Mouse (Mus musculus) CH12.LX (cell line): ENCODE data around the gene Als2cl. TPM values are rescaled to one million over a fixed set of nuclear protein-coding genes. Genes with fewer than 3 reads are reported as not detected.

Experiments used
- DNase-seq: peaks from one replicate; pipeline ENCODE4 v3.0.0-alpha.2; 2013; ENCODE audit errors: extremely low read depth
- H3K27ac ChIP-seq: 2 replicates; pipeline ENCODE4 v1.5.1; 2012; ENCODE audit warnings: low read depth, mild to moderate bottlenecking, control low read depth, moderate library complexity; ENCODE audit not compliant: insufficient read depth
- H3K27me3 ChIP-seq: replicated peaks from 2 replicates; pipeline ENCODE3; 2012; ENCODE audit warnings: inconsistent platforms
- H3K36me3 ChIP-seq, 2 experiments: replicated peaks in 1 of 2; 2 replicates each; pipeline versions ENCODE3 to v1.6.1; 2012; ENCODE audit warnings: inconsistent platforms in 1 of 2, low read length in 1 of 2, mild to moderate bottlenecking in 1 of 2, mixed read lengths in 1 of 2, moderate library complexity in 1 of 2; ENCODE audit not compliant: control insufficient read depth in 1 of 2, insufficient read depth in 1 of 2
- H3K4me1 ChIP-seq, 2 experiments: 2 replicates each; pipeline ENCODE4 v1.6.1; 2012; ENCODE audit warnings: inconsistent platforms in 1 of 2, moderate library complexity in 1 of 2; ENCODE audit not compliant: insufficient read depth in 2 of 2, control insufficient read depth in 1 of 2
- H3K4me2 ChIP-seq: 2 replicates; pipeline ENCODE4 v1.6.1; 2012; ENCODE audit warnings: low read depth, mild to moderate bottlenecking, control low read depth; ENCODE audit not compliant: poor library complexity, insufficient read depth, severe bottlenecking
- H3K4me3 ChIP-seq, 3 experiments: fragments of 150-350 bp in 1 of 3; sonication (generic) in 1 of 3; replicated peaks in 1 of 3; 2 replicates each; pipeline versions ENCODE3 to v1.5.1; 2011 to 2012; ENCODE audit warnings: low read depth in 2 of 3, low read length in 2 of 3, mild to moderate bottlenecking in 2 of 3, moderate library complexity in 2 of 3, control low read depth in 1 of 3, improper control_type of control experiment in 1 of 3, inconsistent platforms in 1 of 3, mixed read lengths in 1 of 3; ENCODE audit not compliant: poor library complexity in 1 of 3
- H3K79me2 ChIP-seq: replicated peaks from 2 replicates; pipeline ENCODE4 v1.6.1; 2012; ENCODE audit warnings: mild to moderate bottlenecking, moderate library complexity; ENCODE audit not compliant: control insufficient read depth, poor library complexity, insufficient read depth, severe bottlenecking; ENCODE audit errors: extremely low read depth
- H3K9ac ChIP-seq: 2 replicates; pipeline ENCODE4 v1.6.1; 2012; ENCODE audit warnings: low read depth, mild to moderate bottlenecking, control low read depth, moderate library complexity; ENCODE audit not compliant: insufficient read depth
- H3K9me3 ChIP-seq: replicated peaks from 2 replicates; pipeline ENCODE3; 2012; ENCODE audit warnings: low read length, inconsistent platforms, mixed read lengths
- CTCF ChIP-seq, 2 experiments: IDR thresholded peaks in 1 of 2; conservative IDR thresholded peaks in 1 of 2; 2 replicates each; pipeline ENCODE4 v1.5.1; 2011 to 2012; ENCODE audit warnings: low read depth in 2 of 2, low read length in 2 of 2, improper control_type of control experiment in 1 of 2, inconsistent platforms in 1 of 2, mild to moderate bottlenecking in 1 of 2, moderate library complexity in 1 of 2
- EP300 ChIP-seq: IDR thresholded peaks from 2 replicates; pipeline ENCODE4 v1.6.1; 2011; ENCODE audit warnings: low read length, improper control_type of control experiment
- ETS1 ChIP-seq: conservative IDR thresholded peaks from 2 replicates; pipeline ENCODE4 v1.6.1; 2012; ENCODE audit warnings: low read depth, mild to moderate bottlenecking, inconsistent platforms, low read length, improper control_type of control experiment, moderate library complexity
- HCFC1 ChIP-seq: IDR thresholded peaks from 2 replicates; pipeline ENCODE4 v1.6.1; 2012; ENCODE audit warnings: low read depth, mild to moderate bottlenecking, inconsistent platforms, low read length, improper control_type of control experiment
- IRF4 ChIP-seq: IDR thresholded peaks from 2 replicates; pipeline ENCODE4 v1.6.1; 2014; ENCODE audit warnings: low read depth, mild to moderate bottlenecking, inconsistent platforms, low read length, improper control_type of control experiment
- KAT2A ChIP-seq: IDR thresholded peaks from 2 replicates; pipeline ENCODE4 v1.6.1; 2012; ENCODE audit warnings: low read length, improper control_type of control experiment, inconsistent platforms; ENCODE audit not compliant: insufficient replicate concordance
- MAFK ChIP-seq: IDR thresholded peaks from 2 replicates; pipeline ENCODE4 v1.6.1; 2011; ENCODE audit warnings: low read length, improper control_type of control experiment; ENCODE audit not compliant: insufficient replicate concordance
- MAZ ChIP-seq: IDR thresholded peaks from 2 replicates; pipeline ENCODE4 v1.6.1; 2012; ENCODE audit warnings: low read depth, mild to moderate bottlenecking, inconsistent platforms, low read length, improper control_type of control experiment, moderate library complexity
- MEF2A ChIP-seq: IDR thresholded peaks from 2 replicates; pipeline ENCODE4 v1.6.1; 2014; ENCODE audit warnings: low read depth, mild to moderate bottlenecking, inconsistent platforms, low read length, improper control_type of control experiment, borderline replicate concordance
- NELFE ChIP-seq: IDR thresholded peaks from 2 replicates; pipeline ENCODE4 v1.6.1; 2011; ENCODE audit warnings: low read depth, low read length, improper control_type of control experiment
- PAX5 ChIP-seq: IDR thresholded peaks from 2 replicates; pipeline ENCODE4 v1.6.1; 2012; ENCODE audit warnings: low read length, inconsistent platforms, mixed read lengths
- TCF12 ChIP-seq: IDR thresholded peaks from 2 replicates; pipeline ENCODE4 v1.6.1; 2014; ENCODE audit warnings: low read depth, mild to moderate bottlenecking, inconsistent platforms, low read length, improper control_type of control experiment
- ZKSCAN1 ChIP-seq: IDR thresholded peaks from 2 replicates; pipeline ENCODE4 v1.6.1; 2012; ENCODE audit warnings: low read depth, inconsistent platforms, low read length, improper control_type of control experiment, borderline replicate concordance
- ZMIZ1 ChIP-seq: IDR thresholded peaks from 2 replicates; pipeline ENCODE4 v1.6.1; 2012; ENCODE audit warnings: low read depth, mild to moderate bottlenecking, inconsistent platforms, low read length, improper control_type of control experiment
- ZNF384 ChIP-seq: IDR thresholded peaks from 2 replicates; pipeline ENCODE4 v1.6.1; 2012; ENCODE audit warnings: low read depth, low read length, improper control_type of control experiment, inconsistent platforms
- dilution Hi-C: fragments of 300-500 bp; cut with MboI; formaldehyde crosslinking; loops from 2 replicates; pipeline ENCODE4 v1.14.3; 2020; ENCODE audit warnings: low sequenced_read_pairs; ENCODE audit not compliant: extremely low pct_unique_long_range_greater_than_20kb, extremely low pct_ligation_motif_present
- in situ Hi-C: fragments of 300-500 bp; cut with MboI; formaldehyde crosslinking; loops from 3 replicates; pipeline ENCODE4 v1.14.3; 2019; ENCODE audit warnings: low sequenced_read_pairs, low pct_ligation_motif_present, low pct_unique_long_range_greater_than_20kb, mixed read lengths
- polyA plus RNA-seq: library from polyadenylated mRNA; unstranded; fragments of >175 nt; gene quantifications from 2 replicates; pipeline ENCODE4 v1.2.1, GENCODE M21; 2012; ENCODE audit warnings: low read depth; ENCODE audit not compliant: insufficient read length
- total RNA-seq, 2 experiments: library from RNA; depleted of rRNA; stranded (reverse); fragments of 300-350 nt in 1 of 2; fragments of >200 nt in 1 of 2; gene quantifications; 2 replicates each; pipeline ENCODE4 v1.2.3; 2012 to 2014

Gene Als2cl
- total and polyA plus RNA-seq, 3 experiments = 2.4 to 3.4 (median 2.5) TPM

- H3K4me2 ChIP-seq = no peak overlapping the region
- dilution Hi-C loops = no loop called here
- H3K79me2 ChIP-seq = no peaks in the 10 kb centered on the region
- H3K36me3 ChIP-seq = no peaks in the 10 kb centered on the region
- no peak overlapping the region for H3K9ac ChIP-seq
- no peak for DNase-seq
- H3K27ac ChIP-seq = no peak overlapping the region
- no peaks in the 10 kb centered on the region for H3K27me3 ChIP-seq
- no peaks in the 10 kb centered on the region for H3K9me3 ChIP-seq
- TF ChIP-seq MAFK = no peak
- no peak for TF ChIP-seq ETS1
- TF ChIP-seq PAX5 = no peak
- no peak for TF ChIP-seq MAZ
- no peak for TF ChIP-seq MEF2A
- no peak for TF ChIP-seq ZMIZ1
- no peak for TF ChIP-seq IRF4
- TF ChIP-seq EP300 = no peak
- TF ChIP-seq TCF12 = no peak
- no peak for TF ChIP-seq ZKSCAN1
- TF ChIP-seq HCFC1 = no peak
- in situ Hi-C loops = no loop called here
- no peak overlapping the region for H3K4me3 ChIP-seq
- H3K4me1 ChIP-seq = no peaks in the 10 kb centered on the region
Observed at GRCm38 (mm10) chr9:110935941-110936340, 56.3 kb downstream of the Als2cl start.

GRCm38 (mm10) chr9:110937506-110938490, 58.1 kb downstream of the Als2cl start:
- no peak overlapping the region for H3K9ac ChIP-seq
- no peak overlapping the region for H3K27ac ChIP-seq
- in situ Hi-C loops = no loop called here
- no peak for DNase-seq
- no peaks in the 10 kb centered on the region for H3K27me3 ChIP-seq
- H3K4me2 ChIP-seq = no peak overlapping the region
- dilution Hi-C loops = no loop called here
- no peaks in the 10 kb centered on the region for H3K9me3 ChIP-seq
- no peak for TF ChIP-seq KAT2A
- TF ChIP-seq ZNF384 = peak; percentile 47; the same call in 1 of the 2 replicates
- no peak for TF ChIP-seq NELFE
- TF ChIP-seq CTCF (conservative IDR thresholded peaks at IDR 0.05 in 1 of 2, IDR thresholded peaks at IDR 0.05 in 1 of 2; ENCODE audit: low read depth in 2 of 2, low read length in 2 of 2) = 0 out of 4 replicates have a peak, but pooled peaks of 1 of the 2 experiments have one; percentile 13
- no peak for TF ChIP-seq MEF2A
- H3K36me3 ChIP-seq = no peaks in the 10 kb centered on the region
- H3K4me3 ChIP-seq = no peak overlapping the region
- H3K4me1 ChIP-seq = no peaks in the 10 kb centered on the region
- H3K79me2 ChIP-seq = no peaks in the 10 kb centered on the region
